8 mouse cellular contexts compared by ENCODE assay signal in the genomic region with DNA sequence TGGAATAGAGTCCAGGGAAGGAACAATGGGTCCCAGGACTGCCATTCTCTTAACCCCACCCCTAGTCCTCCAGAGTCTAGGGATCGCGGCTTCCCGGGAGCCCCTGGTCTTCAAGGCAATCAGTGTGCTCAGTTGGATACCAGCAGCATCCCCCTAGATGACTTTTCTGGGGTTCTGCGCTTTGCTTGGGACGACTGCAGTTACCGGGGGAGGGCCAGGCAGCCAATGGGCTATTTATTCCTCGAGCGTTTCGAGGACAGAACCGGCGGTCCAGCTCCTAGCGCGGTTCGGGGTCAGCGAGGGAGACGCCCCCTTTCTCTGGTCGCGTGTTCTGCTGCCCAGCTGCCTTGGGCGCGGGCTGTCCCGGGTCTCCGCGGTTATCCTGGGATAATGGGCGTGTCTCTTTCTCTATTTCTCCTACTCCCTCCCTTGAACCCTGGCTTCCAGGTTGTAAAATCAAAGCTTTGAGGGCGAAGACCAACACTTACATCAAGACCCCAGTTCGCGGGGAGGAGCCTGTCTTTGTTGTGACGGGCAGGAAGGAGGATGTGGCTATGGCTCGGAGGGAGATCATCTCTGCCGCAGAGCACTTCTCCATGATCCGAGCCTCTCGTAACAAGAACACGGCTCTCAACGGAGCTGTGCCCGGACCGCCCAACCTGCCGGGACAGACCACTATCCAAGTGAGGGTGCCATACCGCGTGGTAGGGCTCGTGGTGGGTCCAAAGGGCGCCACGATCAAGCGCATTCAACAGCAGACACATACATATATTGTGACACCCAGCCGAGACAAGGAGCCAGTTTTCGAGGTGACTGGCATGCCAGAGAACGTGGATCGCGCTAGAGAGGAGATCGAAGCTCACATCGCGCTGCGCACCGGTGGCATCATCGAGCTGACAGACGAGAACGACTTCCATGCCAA. TPM values are rescaled to one million over a fixed set of nuclear protein-coding genes. Genes with fewer than 3 reads are reported as not detected.
DNase-seq lines count a peak whose midpoint lies in the region; ATAC-seq and TF ChIP-seq lines count a peak whose summit lies in the region.

No protein-coding gene starts in this region.

- peaks cover 16% of the 10 kb centered on the region for H3K36me3 ChIP-seq in megakaryocyte, embryonic 14.5 days (replicated peaks; ENCODE audit: low read length)
- H3K36me3 ChIP-seq in limb, embryonic 15.5 days = peaks cover 12% of the 10 kb centered on the region; the same call in 1 of the 2 replicates
- no peaks in the 10 kb centered on the region for H3K36me3 ChIP-seq in testis, adult 2 months (ENCODE audit: control insufficient read depth, insufficient read depth, low read length)

- H3K27ac ChIP-seq in cortical plate, adult 2 months (ENCODE audit: insufficient read depth, low read length) = peak overlapping the region; percentile 51
- H3K27ac ChIP-seq in limb, embryonic 15.5 days = peak overlapping the region; percentile 99
- H3K27ac ChIP-seq in testis, adult 2 months (ENCODE audit: control insufficient read depth, insufficient read depth, low read depth, low read length) = peak overlapping the region; percentile 40

- DNase-seq in heart, adult 18-20 months = peak; percentile 14 to 43
- peak; percentile 32 for DNase-seq in kidney, adult 18-20 months
- peak; percentile 73 for DNase-seq in naive thymus-derived CD4-positive, alpha-beta T cell, adult 2 months (ENCODE audit: low read depth)

- TF ChIP-seq POLR2A in cortical plate, adult 2 months (IDR thresholded peaks at IDR 0.05; ENCODE audit: extremely low read depth, insufficient read depth, low read length) = peak; percentile 18; the same call in 1 of the 2 replicates
- TF ChIP-seq POLR2A in testis, adult 2 months (IDR thresholded peaks at IDR 0.05; ENCODE audit: control insufficient read depth, low read depth, low read length) = 0 out of 2 replicates have a peak, but pooled peaks have one; percentile 12

- H3K27me3 ChIP-seq in megakaryocyte, embryonic 14.5 days (replicated peaks) = peaks cover 18% of the 10 kb centered on the region
- H3K27me3 ChIP-seq in limb, embryonic 15.5 days = no peaks in the 10 kb centered on the region
- 0 out of 2 replicates have a peak, but pooled peaks cover 2% of the 10 kb centered on the region for H3K27me3 ChIP-seq in testis, adult 2 months (ENCODE audit: control insufficient read depth, insufficient read depth, low read length)

- H3K9me3 ChIP-seq in megakaryocyte, embryonic 14.5 days = peaks cover 13% of the 10 kb centered on the region
- no peaks in the 10 kb centered on the region for H3K9me3 ChIP-seq in limb, embryonic 15.5 days

- peaks cover 46% of the 10 kb centered on the region for H3K4me1 ChIP-seq in megakaryocyte, embryonic 14.5 days
- H3K4me1 ChIP-seq in cortical plate, adult 2 months (ENCODE audit: control insufficient read depth, insufficient read depth, low read length) = no peaks in the 10 kb centered on the region
- peaks cover 28% of the 10 kb centered on the region for H3K4me1 ChIP-seq in limb, embryonic 15.5 days
- H3K4me1 ChIP-seq in testis, adult 2 months (ENCODE audit: control insufficient read depth, insufficient read depth, low read length) = peaks cover 16% of the 10 kb centered on the region

- under 1% methylated on average over 56 of the region's 56 CpGs for WGBS in limb, embryonic 15.5 days

- peak overlapping the region; percentile 92 for H3K4me2 ChIP-seq in limb, embryonic 15.5 days

- no peak for TF ChIP-seq CTCF in cortical plate, adult 2 months (IDR thresholded peaks at IDR 0.05; ENCODE audit: extremely low read depth, insufficient read depth, low read length)
- TF ChIP-seq CTCF in testis, adult 2 months (IDR thresholded peaks at IDR 0.05; ENCODE audit: control insufficient read depth, insufficient read depth, insufficient replicate concordance, low read depth, low read length) = no peak

- peak overlapping the region; percentile 99 for H3K4me3 ChIP-seq in megakaryocyte, embryonic 14.5 days (replicated peaks)
- peak overlapping the region; percentile 69 for H3K4me3 ChIP-seq in cortical plate, adult 2 months (ENCODE audit: insufficient read depth, low read length)
- peak overlapping the region; percentile 81 for H3K4me3 ChIP-seq in limb, embryonic 15.5 days
- peak overlapping the region; percentile 94 for H3K4me3 ChIP-seq in testis, adult 2 months (ENCODE audit: control insufficient read depth, low read depth, low read length)

- peak overlapping the region; percentile 89 for H3K9ac ChIP-seq in limb, embryonic 15.5 days

- ATAC-seq in megakaryocyte, adult 5-6 weeks (ENCODE audit: poor library complexity, severe bottlenecking) = no peak
- no peak for ATAC-seq in limb, embryonic 15.5 days (ENCODE audit: insufficient number of reproducible peaks, low FRiP score, low TSS enrichment, low read depth)

RNA-seq across cellular contexts. Expression of gene Mex3b, which starts 1.4 kb away (rescaled TPM):
- 1.7 and 1.8 TPM in 2 replicates for polyA plus RNA-seq in megakaryocyte, embryonic 14.5 days (2012; ENCODE audit: insufficient read depth, low replicate concordance)
- total RNA-seq in megakaryocyte, adult 5-6 weeks (2015) = 2.5 and 3.7 TPM in 2 replicates
- total RNA-seq in megakaryocyte, adult 5-6 weeks (2017) = 3.9 and 5.2 TPM in 2 replicates
- 20.6 and 22.6 TPM in 2 replicates for polyA plus RNA-seq in cortical plate, adult 2 months (2012; rRNA removed)
- 1 to 10 TPM; 1.2 to 1.3 TPM for total RNA-seq in heart, adult 18-20 months (2021)
- polyA plus RNA-seq in limb, embryonic 15.5 days (2015; fragmentation: Nextera tagmentation; extraction: Ambion mirVana) = 14.7 and 17.8 TPM in 2 replicates
- 54.8 and 61.3 TPM in 2 replicates for polyA plus RNA-seq in testis, adult 2 months (2012; rRNA removed)

Comparison
In these comparisons a context has a peak if more than half of its experiments do, and no peak if none do; other contexts are left out.
1. H3K27ac ChIP-seq: peak in every context shown above with its lines; median percentile 99 in limb, embryonic 15.5 days; 51 in cortical plate, adult 2 months; 40 in testis, adult 2 months.